Mouse (Mus musculus): ENCODE data around the gene Dnmt3l.

GRCm38 (mm10) chr10:78079955-78080591 lies 38.3 kb downstream of the Dnmt3l start:
- TF ChIP-seq CTCF (conservative IDR thresholded peaks at IDR 0.05; ENCODE audit: low read length) (no peak), POU5F1 (IDR thresholded peaks at IDR 0.05; ENCODE audit: borderline replicate concordance, low read length) (no peak)
